Mouse (Mus musculus) central nervous system, embryonic 11.5 days (tissue): Measurements from ENCODE around the gene Hagh. TPM values are rescaled to one million over a fixed set of nuclear protein-coding genes. Genes with fewer than 3 reads are reported as not detected.

Experiments
- polyA plus RNA-seq: library from polyadenylated mRNA; depleted of rRNA; stranded (reverse); fragments of >200 nt; gene quantifications from 2 replicates; pipeline ENCODE4 v1.2.3, GENCODE M21; 2012; rRNA removed

Gene Hagh
- polyA plus RNA-seq = 22.7 and 23.0 TPM in 2 replicates

DNA sequence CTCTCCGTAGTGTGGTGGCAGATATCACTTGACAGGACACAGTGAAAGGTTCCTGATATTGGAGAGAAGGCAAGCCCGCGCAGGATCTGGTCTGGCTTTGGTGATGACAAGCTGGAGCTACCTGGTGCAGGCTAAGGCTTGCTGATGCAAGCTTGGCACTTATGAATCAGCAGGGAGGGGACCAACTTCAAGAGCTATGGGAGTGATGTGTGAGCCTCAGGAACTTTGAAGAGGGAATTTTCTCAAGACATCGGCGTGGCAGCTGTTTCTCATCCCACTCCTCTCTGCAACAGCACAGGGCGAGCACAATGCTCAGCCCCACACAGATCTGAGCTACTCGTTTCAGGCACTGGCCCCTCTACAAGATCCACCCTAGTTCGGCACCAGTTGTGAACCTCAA is at the start of gene Hagh:
Hagh (plus strand) TSS at position 302 of the 400 bp plus-strand sequence.

DNA sequence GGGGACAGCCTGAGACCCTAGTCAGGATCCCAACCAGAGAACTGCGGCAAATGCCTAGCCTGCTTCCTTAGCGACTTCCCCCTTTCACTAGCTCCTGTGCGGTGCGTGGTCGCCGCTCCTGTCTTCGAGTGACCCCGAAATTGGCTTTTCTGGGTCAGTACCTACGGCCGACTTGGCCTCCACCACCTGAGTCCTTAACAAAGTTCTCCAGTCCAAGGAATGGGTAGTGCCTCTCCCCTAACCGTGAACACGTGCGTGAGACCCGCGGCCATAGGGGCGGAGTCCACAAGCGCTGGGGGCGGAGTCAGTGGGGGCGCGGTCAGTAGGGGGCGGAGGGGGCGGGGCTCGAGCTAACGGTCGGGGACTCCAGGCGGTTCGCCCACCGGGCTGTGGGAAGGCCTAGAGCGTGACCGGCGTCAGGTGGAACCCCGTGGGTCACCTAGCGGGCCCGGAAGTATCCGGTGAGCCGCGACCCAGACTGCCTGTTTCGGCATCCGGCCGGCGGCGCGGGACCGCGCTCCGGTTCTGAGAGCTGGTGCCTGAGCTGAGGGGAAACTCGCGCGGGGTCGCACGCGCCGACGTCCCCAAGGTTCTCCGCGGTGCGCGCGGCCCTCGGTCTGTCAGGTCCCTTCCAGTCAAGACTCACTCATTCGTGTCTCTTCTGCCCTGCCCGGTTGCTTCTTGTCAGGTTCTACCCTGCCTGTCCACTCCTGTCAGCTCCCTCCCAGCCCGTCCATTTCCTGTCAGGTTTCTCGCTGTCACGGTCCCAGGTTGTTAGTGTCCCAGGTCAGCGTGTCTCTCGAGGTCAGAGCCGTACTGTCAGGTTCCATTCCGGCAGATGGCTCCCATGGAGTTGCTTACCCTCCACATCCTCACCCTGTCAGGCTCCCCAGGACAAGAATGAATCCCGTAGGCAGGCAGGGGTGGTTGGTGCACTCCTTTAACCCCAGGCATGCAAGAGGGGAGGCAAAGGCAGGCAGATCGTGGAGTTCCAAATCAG is 35.7 kb upstream of the Hagh start, which contains the start of gene Meiob:
Meiob (plus strand) TSS at position 338 of the 1,000 bp plus-strand sequence.

DNA sequence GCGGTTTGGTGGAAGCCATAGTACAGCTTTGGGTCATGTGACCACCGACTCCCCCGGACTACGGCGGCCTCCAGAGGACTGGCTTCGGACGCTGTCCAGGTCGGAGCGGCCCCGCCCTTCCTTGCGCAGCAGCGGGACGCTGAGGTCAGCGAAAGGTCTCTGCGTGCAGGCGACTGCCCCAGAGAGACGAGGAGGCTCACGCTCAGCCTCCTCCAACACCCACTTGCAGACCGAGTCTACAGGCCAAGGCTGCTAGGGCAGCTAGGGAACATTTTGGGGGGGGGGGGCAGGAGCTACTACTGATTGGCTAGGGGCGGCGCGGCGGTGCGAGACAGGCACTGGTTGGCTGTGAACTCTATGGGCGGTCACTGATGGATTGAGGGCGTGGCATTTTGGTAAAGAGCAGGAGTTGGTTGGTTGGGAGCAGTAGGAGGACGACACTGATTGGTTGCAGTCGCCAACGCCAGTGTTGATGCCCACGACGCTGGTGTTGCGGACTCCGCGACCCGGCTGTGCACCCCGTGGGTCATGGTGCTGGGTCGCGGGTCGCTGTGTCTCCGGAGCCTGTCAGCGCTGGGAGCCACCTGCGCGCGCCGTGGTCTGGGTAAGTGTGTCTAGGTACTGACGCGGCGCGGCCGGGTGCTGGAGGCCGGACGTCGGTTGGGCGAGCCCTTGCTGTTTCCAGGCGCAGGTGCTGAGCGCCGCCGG is 10.3 kb downstream of the Hagh start, which contains the start of gene Fahd1:
Fahd1 (minus strand) TSS at position 300 of the 708 bp plus-strand sequence.

DNA sequence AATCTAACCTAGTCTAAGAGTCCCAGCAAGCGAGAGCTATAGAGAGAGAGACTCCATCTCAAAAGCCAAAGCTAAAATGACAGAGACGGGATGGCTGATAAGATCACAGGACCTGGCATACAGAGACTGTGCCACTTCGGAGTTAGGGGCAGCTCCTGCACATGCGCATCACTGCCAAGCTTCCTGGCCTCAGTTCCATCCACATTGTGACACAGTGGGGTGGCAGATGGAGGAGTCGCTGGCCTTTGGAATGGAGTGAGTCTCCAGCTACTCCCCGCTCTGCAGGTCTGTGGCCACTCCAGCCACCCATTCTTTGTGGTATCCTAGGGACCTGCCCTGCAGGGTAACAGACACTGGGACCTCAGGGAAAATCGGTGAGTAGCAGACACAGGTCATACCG is 25.8 kb downstream of the Hagh start, which contains the start of gene Igfals:
Igfals (plus strand) TSS at position 222 of the 400 bp plus-strand sequence.

DNA sequence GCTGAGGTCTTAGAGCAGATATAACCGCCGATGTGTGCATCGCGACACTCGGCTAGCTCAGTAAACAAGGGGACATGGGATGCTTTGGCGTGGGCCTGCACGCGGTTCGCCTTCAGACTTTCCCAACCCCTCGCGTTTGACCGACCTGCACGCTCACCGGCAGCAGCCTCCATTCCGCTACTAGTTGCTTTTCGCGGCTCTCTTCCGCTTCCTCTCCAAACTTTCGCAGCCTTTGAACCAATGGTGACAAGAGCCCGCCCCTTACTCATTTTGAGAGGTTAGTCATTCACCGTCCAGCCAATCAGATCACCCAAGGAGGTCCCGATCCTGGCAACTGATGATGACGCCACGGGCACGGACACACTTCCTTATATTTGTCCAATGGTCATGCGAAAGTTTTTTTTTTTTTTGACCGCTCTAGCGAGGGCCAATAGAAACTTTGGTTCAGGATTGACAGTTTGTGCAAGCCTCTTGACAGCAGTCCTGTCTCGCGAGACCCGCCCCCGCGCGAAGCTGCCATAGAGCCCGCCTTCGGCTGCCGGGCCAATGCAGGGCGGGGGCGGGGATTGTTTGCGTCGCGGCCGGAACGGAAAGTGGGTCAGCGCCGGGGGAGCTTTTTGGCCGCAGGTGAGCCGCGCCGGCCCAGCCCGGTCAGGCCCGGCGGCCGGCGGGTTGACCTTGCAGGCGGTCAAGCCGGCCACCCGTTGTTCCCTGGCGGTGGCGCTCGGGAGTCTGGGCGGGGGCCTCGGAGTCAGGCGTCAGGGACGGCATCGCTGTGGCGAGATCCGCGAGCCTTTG is 46.4 kb downstream of the Hagh start, which contains the start of the genes Nubp2 and Spsb3:
Nubp2 (minus strand) TSS at position 216 of the 798 bp plus-strand sequence.
Spsb3 (plus strand) TSS at position 510 of the 798 bp plus-strand sequence.

DNA sequence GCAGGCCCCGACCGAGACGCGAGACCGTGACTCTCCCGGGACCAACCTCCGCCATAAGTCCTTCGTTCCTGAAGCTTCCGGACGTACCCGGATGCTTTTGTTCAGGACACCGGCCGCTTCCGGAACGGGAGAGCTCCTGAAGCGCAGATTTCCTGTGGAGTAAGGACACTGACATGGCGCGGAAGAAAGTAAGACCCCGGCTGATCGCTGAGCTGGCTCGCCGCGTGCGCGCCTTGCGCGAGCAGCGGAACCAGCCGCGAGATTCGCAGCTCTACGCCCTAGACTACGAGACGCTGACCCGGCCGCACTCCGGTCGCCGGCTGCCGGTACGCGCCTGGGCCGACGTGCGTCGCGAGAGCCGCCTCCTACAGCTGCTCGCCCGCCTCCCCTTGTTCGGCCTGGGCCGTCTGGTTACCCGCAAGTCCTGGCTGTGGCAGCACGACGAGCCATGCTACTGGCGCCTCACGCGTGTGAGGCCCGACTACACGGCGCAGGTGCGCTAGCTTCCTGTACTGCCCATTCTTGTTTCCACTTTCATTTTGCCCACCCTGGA is 55.1 kb downstream of the Hagh start, which contains the start of the genes Eme2 and Mrps34:
Eme2 (minus strand) TSS at position 93 of the 553 bp plus-strand sequence.
Mrps34 (plus strand) TSS at position 122 of the 553 bp plus-strand sequence.

DNA sequence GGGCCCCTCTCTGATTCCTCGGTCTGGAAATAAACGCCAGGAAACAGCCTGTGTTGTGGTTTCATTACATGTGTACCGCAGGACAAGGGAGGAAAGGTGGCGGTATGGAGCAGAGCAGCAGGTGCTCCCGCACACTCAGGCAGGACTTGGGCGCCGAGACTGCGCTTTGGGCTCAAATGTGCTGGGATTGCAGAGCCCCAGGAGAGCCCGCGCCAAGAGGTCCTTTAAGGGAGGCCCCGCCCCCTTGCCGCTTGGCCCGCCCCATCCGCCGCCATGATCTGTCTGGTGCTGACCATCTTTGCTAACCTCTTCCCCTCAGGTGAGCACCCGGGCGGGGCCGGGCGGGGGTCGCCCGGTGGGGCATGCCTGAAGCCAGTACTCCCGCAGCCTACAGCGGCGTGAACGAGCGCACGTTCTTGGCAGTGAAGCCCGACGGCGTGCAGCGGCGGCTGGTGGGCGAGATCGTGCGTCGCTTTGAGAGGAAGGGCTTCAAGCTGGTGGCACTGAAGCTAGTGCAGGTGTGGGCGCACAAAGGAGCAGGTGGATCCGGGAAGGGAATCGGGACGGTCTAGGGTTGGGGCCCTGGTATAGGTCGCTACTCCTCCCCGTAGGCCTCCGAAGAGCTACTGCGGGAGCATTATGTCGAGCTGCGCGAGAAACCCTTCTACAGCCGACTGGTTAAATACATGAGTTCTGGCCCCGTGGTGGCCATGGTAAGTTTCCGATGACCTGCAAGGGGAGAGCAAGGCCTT is 56.5 kb downstream of the Hagh start, which contains the start of gene Nme3:
Nme3 (plus strand) TSS at position 260 of the 752 bp plus-strand sequence.

Other genes starting within 250 kb of the Hagh start
- 98.5 and 150 TPM in 2 replicates for gene Tsc2, start 207.5 kb upstream of the Hagh start, polyA plus RNA-seq
- 21.1 and 22.2 TPM in 2 replicates for gene Nthl1, start 207.5 kb upstream of the Hagh start, polyA plus RNA-seq
- gene Slc9a3r2, start 189.8 kb upstream of the Hagh start, polyA plus RNA-seq = 26.4 and 32.7 TPM in 2 replicates
- 0.26 TPM in 1 of 2 replicates, not detected in the other for gene Npw, start 181.7 kb upstream of the Hagh start, polyA plus RNA-seq
- 71.2 and 73.0 TPM in 2 replicates for gene Zfp598, start 170.5 kb upstream of the Hagh start, polyA plus RNA-seq
- gene Syngr3, start 150.2 kb upstream of the Hagh start, polyA plus RNA-seq = 4.9 and 6.7 TPM in 2 replicates
- 30.2 and 39.5 TPM in 2 replicates for gene Gfer, start 144.0 kb upstream of the Hagh start, polyA plus RNA-seq
- 6.4 and 7.1 TPM in 2 replicates for gene Noxo1, start 143.9 kb upstream of the Hagh start, polyA plus RNA-seq
- 66.5 and 85.6 TPM in 2 replicates for gene Tbl3, start 132.5 kb upstream of the Hagh start, polyA plus RNA-seq
- 0.63 and 0.70 TPM in 2 replicates for gene Rnf151, start 122.1 kb upstream of the Hagh start, polyA plus RNA-seq
- 2,876 and 3,382 TPM in 2 replicates for gene Rps2, start 122.0 kb upstream of the Hagh start, polyA plus RNA-seq
- gene Ndufb10, start 115.7 kb upstream of the Hagh start, polyA plus RNA-seq = 177 and 184 TPM in 2 replicates
- gene Rpl3l, start 112.3 kb upstream of the Hagh start, polyA plus RNA-seq = 0.07 TPM in 1 of 2 replicates, not detected in the other
- 27.4 and 35.8 TPM in 2 replicates for gene Msrb1, start 103.5 kb upstream of the Hagh start, polyA plus RNA-seq
- 0.42 and 0.88 TPM in 2 replicates for gene Hs3st6, start 87.2 kb upstream of the Hagh start, polyA plus RNA-seq
- gene Meiob, start 35.9 kb upstream of the Hagh start, polyA plus RNA-seq = 0.12 and 0.19 TPM in 2 replicates
- gene Fahd1, start 10.2 kb downstream of the Hagh start, polyA plus RNA-seq = 15.9 and 17.5 TPM in 2 replicates
- gene Igfals, start 25.9 kb downstream of the Hagh start, polyA plus RNA-seq = 0.09 and 0.22 TPM in 2 replicates
- 28.1 and 32.5 TPM in 2 replicates for gene Nubp2, start 46.2 kb downstream of the Hagh start, polyA plus RNA-seq
- gene Spsb3, start 46.5 kb downstream of the Hagh start, polyA plus RNA-seq = 28.8 and 42.0 TPM in 2 replicates
- 34.6 and 35.0 TPM in 2 replicates for gene Eme2, start 54.9 kb downstream of the Hagh start, polyA plus RNA-seq
- 85.7 and 98.3 TPM in 2 replicates for gene Mrps34, start 55.0 kb downstream of the Hagh start, polyA plus RNA-seq
- 48.4 and 48.7 TPM in 2 replicates for gene Nme3, start 56.4 kb downstream of the Hagh start, polyA plus RNA-seq
- 157 and 167 TPM in 2 replicates for gene Mapk8ip3, start 96.8 kb downstream of the Hagh start, polyA plus RNA-seq
- gene Jpt2, start 120.5 kb downstream of the Hagh start, polyA plus RNA-seq = 132 and 152 TPM in 2 replicates
- 28.7 and 36.2 TPM in 2 replicates for gene Cramp1l, start 175.6 kb downstream of the Hagh start, polyA plus RNA-seq
- gene Ift140, start 175.9 kb downstream of the Hagh start, polyA plus RNA-seq = 16.7 and 23.6 TPM in 2 replicates
- gene Tmem204, start 243.4 kb downstream of the Hagh start, polyA plus RNA-seq = 4.2 and 7.3 TPM in 2 replicates